Mouse (Mus musculus) cerebellum, adult (tissue): ENCODE results near the gene Ptdss2.

ENCODE experiments used
- ATAC-seq: cut with Nextera tagmentation; 2 replicates; pipeline ENCODE4 v1.9.2; 2017; ENCODE audit warnings: mild to moderate bottlenecking, moderate library complexity, mixed read lengths; ENCODE audit not compliant: insufficient number of reproducible peaks, low FRiP score, low TSS enrichment

Ptdss2 gene

DNA sequence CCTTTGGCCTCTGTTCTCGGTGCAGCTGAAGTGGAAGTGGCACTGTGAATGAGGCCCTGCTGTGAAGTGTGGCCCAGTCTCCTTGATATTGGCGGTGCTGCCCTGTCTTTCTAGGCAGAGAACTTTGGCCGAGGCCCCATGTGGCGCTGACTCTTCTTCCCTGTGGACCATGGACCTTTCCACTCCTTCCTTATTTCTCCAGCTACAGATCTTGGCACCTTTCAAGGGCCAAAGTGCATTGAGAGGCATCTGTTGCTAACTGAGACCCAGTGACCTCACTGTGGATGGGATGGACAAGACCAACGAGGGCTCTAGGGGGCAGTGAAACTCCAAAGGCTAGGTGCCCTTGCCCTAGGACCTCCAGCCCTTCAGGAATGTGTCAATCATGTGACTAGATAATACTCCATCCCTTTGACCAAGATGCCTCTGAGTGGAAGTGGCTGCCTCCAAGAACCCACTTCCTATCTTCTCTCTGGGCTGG, 1.1 kb upstream of the Ptdss2 start:
- ATAC-seq, result no peak

DNA sequence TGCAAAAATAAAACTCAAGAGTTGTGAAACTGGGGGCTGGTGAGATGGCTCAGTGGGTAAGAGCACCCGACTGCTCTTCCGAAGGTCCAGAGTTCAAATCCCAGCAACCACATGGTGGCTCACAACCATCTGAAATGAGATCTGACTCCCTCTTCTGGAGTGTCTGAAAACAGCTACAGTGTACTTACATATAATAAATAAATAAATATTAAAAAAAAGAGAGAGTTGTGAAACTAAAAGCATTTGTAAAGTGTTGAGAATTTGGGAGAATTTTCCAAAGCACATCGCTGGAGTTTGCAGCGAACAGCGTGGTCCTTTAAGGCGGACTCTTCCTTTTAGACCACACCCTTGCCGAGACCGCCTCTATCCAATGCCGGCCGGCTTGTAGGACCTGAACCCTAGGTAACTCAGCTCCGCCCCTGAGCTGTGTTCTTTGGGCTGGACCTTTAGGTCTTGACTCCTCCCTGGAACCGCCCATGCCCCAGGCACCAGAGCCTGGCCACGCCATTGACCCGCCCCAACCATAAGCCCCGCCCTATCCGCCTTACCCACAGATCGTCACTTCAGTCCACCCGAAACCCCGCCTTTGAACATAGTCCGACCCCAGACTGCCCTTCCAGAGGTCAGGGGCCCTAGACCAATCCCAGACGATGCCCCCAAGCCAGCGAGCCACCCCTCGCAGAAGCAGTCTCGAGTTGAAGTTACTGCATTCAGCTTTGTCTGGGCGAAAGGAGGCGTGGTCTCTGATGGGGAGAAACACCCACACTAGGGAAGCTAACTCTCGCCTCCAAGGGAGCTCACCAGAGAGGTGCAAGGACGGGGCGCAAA, 721 bp downstream of the Ptdss2 start:
- ATAC-seq, result peak; percentile 99

GRCm38 (mm10) chr7:141123517-141123856, 1.3 kb downstream of the Ptdss2 start:
- ATAC-seq, result no peak

DNA sequence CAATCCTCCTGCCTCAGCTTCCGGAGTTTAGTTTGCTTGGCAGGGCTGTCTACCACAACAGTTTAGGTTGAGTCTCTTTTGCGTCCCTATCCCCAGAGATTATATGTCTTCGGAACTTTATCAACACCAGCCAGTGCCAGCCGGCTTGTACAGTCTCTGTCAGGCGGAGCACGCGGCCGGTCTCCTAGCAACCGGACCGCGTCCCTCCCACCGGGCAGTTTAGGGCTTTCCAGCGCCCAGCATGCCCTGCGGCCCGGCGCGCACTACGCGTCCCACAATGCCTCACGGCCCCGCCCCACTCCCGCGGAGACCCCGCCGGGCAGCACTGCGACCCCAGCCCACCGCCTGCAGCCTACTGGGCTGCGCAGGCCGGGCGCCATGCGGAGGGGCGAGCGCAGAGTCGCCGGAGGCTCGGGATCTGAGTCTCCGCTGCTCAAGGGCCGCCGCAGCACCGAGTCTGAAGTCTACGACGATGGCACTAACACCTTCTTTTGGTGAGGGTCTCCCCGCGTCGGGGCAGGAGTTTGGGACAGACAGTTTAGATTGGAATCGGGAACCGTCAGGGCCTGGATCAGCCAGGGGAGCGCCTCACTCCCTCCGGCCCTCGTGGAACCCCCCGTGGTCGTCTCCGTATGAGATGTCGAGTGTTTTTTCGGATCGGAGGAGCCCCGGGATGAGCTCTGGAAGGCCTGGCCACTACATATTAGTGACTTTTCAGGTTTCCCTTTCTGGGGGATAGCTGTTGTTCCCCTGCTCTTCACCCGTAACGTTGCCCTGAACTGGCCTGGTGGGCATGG, 9.0 kb downstream of the Ptdss2 start:
- peak; percentile 92 for ATAC-seq

- ATAC-seq, result no peak; the same call in 1 of the 2 replicates
Observed at GRCm38 (mm10) chr7:141131904-141132755, 9.9 kb downstream of the Ptdss2 start.

DNA sequence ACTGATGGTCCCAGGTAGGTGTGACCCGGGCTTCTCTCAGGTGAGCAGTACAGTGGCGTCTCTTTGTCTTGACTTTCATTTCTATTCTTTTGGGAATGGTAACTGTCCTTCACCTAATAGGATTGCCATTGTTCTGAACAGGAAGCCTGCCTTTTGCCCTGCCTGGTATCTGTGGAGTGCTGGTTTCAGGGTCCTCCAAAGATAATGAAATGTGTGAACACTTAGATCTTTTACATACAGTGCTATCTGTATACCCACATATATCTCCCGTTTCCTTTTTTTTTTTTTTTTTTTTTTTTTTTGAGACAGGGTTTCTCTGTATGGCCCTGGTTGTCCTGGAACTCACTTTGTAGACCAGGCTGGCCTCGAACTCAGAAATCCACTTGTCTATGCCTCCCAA, 19.1 kb downstream of the Ptdss2 start:
- no peak for ATAC-seq

DNA sequence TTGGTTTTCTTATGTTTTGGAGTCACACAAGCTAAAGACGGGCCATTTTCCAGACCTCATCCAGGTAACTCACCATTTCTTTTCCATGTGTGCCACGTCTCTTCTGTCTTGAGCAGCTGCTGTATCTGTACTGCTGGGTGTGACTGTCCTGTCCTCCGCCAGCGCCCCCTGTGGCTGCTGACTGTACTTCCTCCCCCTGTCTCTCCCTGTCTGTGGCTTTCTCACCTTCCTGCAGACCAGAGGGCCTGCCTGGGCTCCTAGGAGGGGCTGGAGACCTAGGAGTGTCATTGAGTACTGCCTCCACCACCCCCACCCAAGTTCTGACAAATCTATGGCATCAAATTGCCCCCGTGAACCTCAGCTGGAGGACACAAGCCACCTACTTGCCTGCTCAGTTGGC, 20.9 kb downstream of the Ptdss2 start:
- ATAC-seq, result no peak

DNA sequence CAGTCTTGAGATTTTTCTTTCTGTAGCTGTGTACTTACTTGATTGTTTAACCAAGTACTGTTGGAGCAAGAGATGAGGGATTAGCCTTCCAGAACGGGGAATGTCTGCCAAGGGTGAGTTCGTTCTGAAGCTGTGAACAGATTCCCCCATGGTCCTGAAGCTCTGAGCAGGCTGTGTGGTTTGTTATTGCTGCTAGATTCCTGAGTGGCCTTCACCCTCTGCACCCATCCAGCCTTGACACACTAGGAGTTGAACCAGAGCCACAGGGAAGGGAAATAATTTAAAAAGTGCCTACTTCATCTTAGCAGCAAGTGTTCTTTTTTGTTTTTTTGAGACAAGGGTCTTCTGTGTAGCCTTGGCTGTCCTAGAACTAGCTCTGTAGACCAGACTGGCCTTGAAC, 21.7 kb downstream of the Ptdss2 start:
- ATAC-seq, result no peak

GRCm38 (mm10) chr7:141144650-141145049, 22.5 kb downstream of the Ptdss2 start:
- no peak for ATAC-seq

DNA sequence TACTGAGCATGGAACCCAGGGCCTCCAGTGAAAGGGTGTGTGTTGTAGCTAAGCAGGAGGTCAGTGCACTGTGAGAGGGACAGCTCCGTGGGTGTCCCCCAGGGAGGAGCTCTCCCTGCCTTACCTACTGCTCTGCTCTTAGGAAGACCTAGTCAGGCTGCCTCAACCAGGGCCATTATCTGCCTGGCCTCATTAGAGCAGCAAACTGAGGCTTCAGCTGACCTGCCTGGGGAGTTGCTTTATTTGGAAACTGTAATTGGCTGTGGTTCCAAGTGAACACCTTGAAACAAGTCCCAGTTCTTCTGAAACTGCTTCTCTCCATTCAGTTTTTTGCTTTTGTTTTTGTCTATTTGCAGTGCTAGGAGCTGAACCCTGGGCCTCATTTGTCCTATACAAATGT, 23.2 kb downstream of the Ptdss2 start:
- ATAC-seq, result peak; percentile 75; the same call in 1 of the 2 replicates

- ATAC-seq, result no peak
Observed at GRCm38 (mm10) chr7:141146043-141146595, 23.9 kb downstream of the Ptdss2 start.

GRCm38 (mm10) chr7:141147044-141147443, 24.9 kb downstream of the Ptdss2 start:
- no peak for ATAC-seq

GRCm38 (mm10) chr7:141148639-141149038, 26.5 kb downstream of the Ptdss2 start:
- no peak for ATAC-seq

DNA sequence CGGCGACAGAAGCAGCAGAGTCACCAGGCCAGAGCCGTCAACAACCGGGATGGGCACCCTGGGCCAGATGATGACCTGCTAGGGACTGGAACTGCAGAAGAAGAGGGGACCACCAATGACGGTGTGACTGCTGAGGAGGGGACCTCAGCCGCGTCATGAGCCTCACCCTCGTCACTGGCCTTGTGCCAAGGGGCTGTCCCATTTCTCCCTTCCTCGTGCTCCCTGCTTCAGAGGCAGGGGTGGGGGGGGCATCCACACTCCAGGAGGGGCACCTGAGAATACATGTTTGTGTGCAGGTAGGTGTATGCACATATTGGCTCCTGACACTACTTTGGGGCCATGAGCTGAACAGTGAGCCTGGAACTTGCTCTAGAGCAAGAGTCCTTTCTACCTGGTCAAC, 33.2 kb downstream of the Ptdss2 start:
- no peak for ATAC-seq

- ATAC-seq, result no peak
Observed at GRCm38 (mm10) chr7:141164397-141164796, 42.2 kb downstream of the Ptdss2 start.

DNA sequence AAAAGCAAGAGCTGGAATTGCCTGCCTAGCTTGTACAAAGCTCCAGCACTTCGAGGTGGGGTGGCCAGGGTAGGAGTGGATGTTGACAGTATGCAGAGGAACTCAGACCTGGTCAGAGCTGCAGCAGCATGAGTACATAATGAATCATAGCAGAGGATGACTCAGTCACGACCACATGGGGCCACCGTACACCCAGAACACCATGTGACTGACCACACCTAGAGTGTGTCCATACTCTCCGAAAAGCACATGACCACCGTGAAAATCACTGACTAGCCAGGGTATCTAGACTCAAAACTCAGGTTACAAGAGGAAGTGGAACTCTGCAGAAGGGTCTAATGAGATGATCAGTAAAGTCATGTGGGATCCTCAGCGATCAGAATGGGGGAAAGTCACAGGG, 42.7 kb downstream of the Ptdss2 start:
- ATAC-seq, result no peak

GRCm38 (mm10) chr7:141167901-141168517, 45.8 kb downstream of the Ptdss2 start:
- ATAC-seq, result no peak

DNA sequence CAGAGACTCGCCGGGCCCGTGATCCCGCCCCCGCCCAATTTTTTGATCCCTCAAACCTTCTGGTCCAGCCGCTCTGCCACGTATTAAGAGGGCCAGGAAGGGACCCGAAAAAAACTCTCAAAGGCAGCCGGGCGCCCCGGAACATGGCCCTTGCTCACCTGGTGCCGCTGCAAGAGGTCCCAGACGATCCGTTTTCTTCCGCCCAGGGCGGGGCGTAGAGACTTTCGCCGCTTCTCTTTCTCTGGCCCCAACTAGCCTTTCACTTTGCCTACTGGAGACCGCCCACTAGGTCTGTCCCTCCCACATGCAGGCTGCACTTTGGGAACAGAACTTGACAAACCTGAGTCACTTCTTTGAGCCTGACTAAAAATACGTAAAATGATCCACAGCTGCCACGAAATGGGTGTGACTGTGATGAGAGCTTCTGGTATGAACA, 46.4 kb downstream of the Ptdss2 start:
- no peak for ATAC-seq

DNA sequence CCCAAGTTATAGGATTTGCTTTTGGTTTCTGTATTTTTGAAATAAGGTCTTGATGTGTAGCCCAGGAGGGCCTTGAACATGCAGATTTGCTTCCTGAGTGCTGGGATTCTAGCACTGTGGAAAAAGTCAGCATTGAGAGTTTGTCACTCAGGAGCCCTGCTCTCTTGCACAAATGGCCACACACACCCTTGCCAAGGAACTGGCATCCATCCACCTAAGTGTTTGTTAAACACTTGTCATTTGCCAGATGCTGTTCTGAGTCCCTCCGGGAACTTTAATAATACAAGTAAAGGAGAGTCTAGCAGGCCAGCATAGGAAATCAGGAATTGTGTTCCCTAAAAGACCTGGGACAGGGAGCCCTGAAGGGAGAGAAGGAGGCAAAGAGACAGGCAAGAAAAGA, 47.1 kb downstream of the Ptdss2 start:
- ATAC-seq, result no peak

DNA sequence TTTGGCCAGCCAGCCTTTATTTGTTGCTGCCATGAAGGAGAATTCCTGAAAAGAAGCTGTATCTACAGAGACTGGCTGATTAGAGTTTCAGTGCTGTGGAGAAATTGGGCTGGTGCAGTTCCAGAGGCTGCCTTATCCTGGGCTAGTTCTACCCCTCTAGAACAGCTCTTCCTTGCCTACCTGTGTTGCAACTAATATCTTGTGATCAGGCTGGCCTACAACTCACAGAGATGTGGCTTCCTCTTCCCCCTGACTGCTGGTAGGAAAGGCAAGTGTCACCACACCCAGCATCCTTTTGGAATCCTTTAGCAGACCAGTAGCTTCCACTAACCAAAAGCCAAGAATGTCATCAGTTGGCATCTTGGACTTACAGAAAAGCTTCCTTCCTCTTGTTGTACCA, 47.7 kb downstream of the Ptdss2 start:
- no peak for ATAC-seq
